Mouse (Mus musculus) limb, embryonic 15.5 days (tissue): ENCODE measurements around the gene Akap6. TPM values are rescaled to one million over a fixed set of nuclear protein-coding genes. Genes with fewer than 3 reads are reported as not detected.
A peak's percentile ranks its signal among the peaks of the same experiment; 100 is the strongest.

Experiments
- ATAC-seq: fragments of 200-750 bp; cut with Nextera tagmentation; 2 replicates; pipeline ENCODE4 v1.8.0; 2017; ENCODE audit warnings: low read depth, moderate TSS enrichment; ENCODE audit not compliant: insufficient number of reproducible peaks, low FRiP score, low TSS enrichment
- H3K27ac ChIP-seq: fragments of 300-500 bp; sonication (generic); 2 replicates; pipeline ENCODE4 v1.5.1; 2015; ENCODE audit warnings: moderate library complexity, mild to moderate bottlenecking, inconsistent platforms
- H3K27me3 ChIP-seq: fragments of 300-500 bp; sonication (generic); 2 replicates; pipeline ENCODE4 v1.6.1; 2015; ENCODE audit warnings: inconsistent platforms
- H3K36me3 ChIP-seq: fragments of 300-500 bp; sonication (generic); 2 replicates; pipeline ENCODE4 v1.6.1; 2015; ENCODE audit warnings: inconsistent platforms
- H3K4me1 ChIP-seq: fragments of 300-500 bp; sonication (generic); 2 replicates; pipeline ENCODE4 v1.6.1; 2015; ENCODE audit warnings: inconsistent platforms
- H3K4me2 ChIP-seq: fragments of 300-500 bp; sonication (generic); 2 replicates; pipeline ENCODE4 v1.6.1; 2015; ENCODE audit warnings: mild to moderate bottlenecking, inconsistent platforms
- H3K4me3 ChIP-seq: fragments of 300-500 bp; sonication (generic); 2 replicates; pipeline ENCODE4 v1.5.1; 2015; ENCODE audit warnings: mild to moderate bottlenecking, inconsistent platforms
- H3K9ac ChIP-seq: fragments of 300-500 bp; sonication (generic); 2 replicates; pipeline ENCODE4 v1.6.1; 2015; ENCODE audit warnings: inconsistent platforms
- H3K9me3 ChIP-seq: fragments of 300-500 bp; sonication (generic); 2 replicates; pipeline ENCODE4 v1.6.1; 2016; ENCODE audit warnings: inconsistent platforms
- WGBS: fragments of 180-500 bp; shearing (Covaris S2); methylation state at CpG from one replicate; pipeline ENCODE4 v1.1.7; 2015; 5-methylcytosine and 5-hydroxymethylcytosine counted together
- polyA plus RNA-seq: library from polyadenylated mRNA; unstranded; fragments of >200 nt; fragmentation: Nextera tagmentation; extraction: Ambion mirVana; gene quantifications from 2 replicates; pipeline ENCODE4 v1.2.1, GENCODE M21; 2015

Gene Akap6
- polyA plus RNA-seq, 1 experiment from 2014 or later, result 1.3 TPM

- H3K27me3 ChIP-seq, result no peaks in the 10 kb centered on the region
- no peak overlapping the region for H3K27ac ChIP-seq
- H3K36me3 ChIP-seq, result no peaks in the 10 kb centered on the region
- ATAC-seq, result no peak
- no peaks in the 10 kb centered on the region for H3K9me3 ChIP-seq
- no peak overlapping the region for H3K9ac ChIP-seq
- H3K4me1 ChIP-seq, result 0 out of 2 replicates have a peak, but pooled peaks cover 2% of the 10 kb centered on the region
- WGBS, result 94% methylated on average over 10 of the region's 10 CpGs
- H3K4me3 ChIP-seq, result no peak overlapping the region
- H3K4me2 ChIP-seq, result no peak overlapping the region
These were observed 445.6 kb downstream of the Akap6 start for GRCm38 (mm10) chr12:53144760-53145159.

GRCm38 (mm10) chr12:53145516-53145915 is 446.3 kb downstream of the Akap6 start:
- WGBS, result 22% methylated on average over 4 of the region's 4 CpGs
- Histone ChIP-seq H3K9me3 (no peaks in the 10 kb centered on the region), H3K36me3 (no peaks in the 10 kb centered on the region), H3K9ac (no peak overlapping the region), H3K27ac (no peak overlapping the region), H3K4me3 (no peak overlapping the region), H3K4me2 (no peak overlapping the region), H3K4me1 (0 out of 2 replicates have a peak, but pooled peaks cover 2% of the 10 kb centered on the region), H3K27me3 (no peaks in the 10 kb centered on the region)
- no peak for ATAC-seq

- no peak for ATAC-seq
- Histone ChIP-seq H3K9ac (no peak overlapping the region), H3K27ac (no peak overlapping the region), H3K4me2 (0 out of 2 replicates have a peak overlapping the region, but pooled peaks have one; percentile 10), H3K4me1 (0 out of 2 replicates have a peak, but pooled peaks cover 2% of the 10 kb centered on the region), H3K9me3 (no peaks in the 10 kb centered on the region), H3K27me3 (no peaks in the 10 kb centered on the region), H3K4me3 (no peak overlapping the region), H3K36me3 (no peaks in the 10 kb centered on the region)
- whole genome bisulfite sequencing, result 46% methylated on average over 11 of the region's 11 CpGs
These were observed 447.4 kb downstream of the Akap6 start for GRCm38 (mm10) chr12:53146460-53147050.

- no peak overlapping the region for H3K4me2 ChIP-seq
- H3K36me3 ChIP-seq, result no peaks in the 10 kb centered on the region
- no peak overlapping the region for H3K9ac ChIP-seq
- no peak overlapping the region for H3K4me3 ChIP-seq
- H3K4me1 ChIP-seq, result 0 out of 2 replicates have a peak, but pooled peaks cover 2% of the 10 kb centered on the region
- 79% methylated on average over 11 of the region's 11 CpGs for WGBS
- H3K27me3 ChIP-seq, result no peaks in the 10 kb centered on the region
- H3K27ac ChIP-seq, result no peak overlapping the region
- no peak for ATAC-seq
- H3K9me3 ChIP-seq, result no peaks in the 10 kb centered on the region
These were observed 448.5 kb downstream of the Akap6 start for GRCm38 (mm10) chr12:53147696-53148095.

- no peaks in the 10 kb centered on the region for H3K36me3 ChIP-seq
- H3K4me3 ChIP-seq, result no peak overlapping the region
- WGBS, result 84% methylated on average over 8 of the region's 8 CpGs
- no peaks in the 10 kb centered on the region for H3K27me3 ChIP-seq
- no peaks in the 10 kb centered on the region for H3K9me3 ChIP-seq
- no peaks in the 10 kb centered on the region for H3K4me1 ChIP-seq
- H3K27ac ChIP-seq, result no peak overlapping the region
- H3K9ac ChIP-seq, result no peak overlapping the region
- no peak for ATAC-seq
- no peak overlapping the region for H3K4me2 ChIP-seq
These were observed 469.2 kb downstream of the Akap6 start for GRCm38 (mm10) chr12:53168189-53169003.

GRCm38 (mm10) chr12:53191435-53191834 is 492.3 kb downstream of the Akap6 start:
- H3K4me1 ChIP-seq, result no peaks in the 10 kb centered on the region
- H3K4me3 ChIP-seq, result no peak overlapping the region
- H3K36me3 ChIP-seq, result no peaks in the 10 kb centered on the region
- no peak for ATAC-seq
- H3K9me3 ChIP-seq, result no peaks in the 10 kb centered on the region
- WGBS, result 86% methylated on average over 7 of the region's 7 CpGs
- H3K9ac ChIP-seq, result no peak overlapping the region
- H3K27me3 ChIP-seq, result no peaks in the 10 kb centered on the region
- H3K27ac ChIP-seq, result no peak overlapping the region
- no peak overlapping the region for H3K4me2 ChIP-seq

GRCm38 (mm10) chr12:53193664-53194063 is 494.5 kb downstream of the Akap6 start:
- ATAC-seq, result no peak
- Histone ChIP-seq H3K4me1 (no peaks in the 10 kb centered on the region), H3K4me3 (no peak overlapping the region), H3K36me3 (no peaks in the 10 kb centered on the region), H3K9me3 (no peaks in the 10 kb centered on the region), H3K9ac (no peak overlapping the region), H3K27me3 (no peaks in the 10 kb centered on the region), H3K27ac (no peak overlapping the region), H3K4me2 (no peak overlapping the region)
- 45% methylated on average over 5 of the region's 5 CpGs for WGBS

Other genes with a start within 250 kb of the Akap6 start
- gene Arhgap5, start 195.4 kb upstream of the Akap6 start, polyA plus RNA-seq, result 41.3 and 42.5 TPM in 2 replicates